Mouse (Mus musculus) lung, postnatal 0 days (tissue): ENCODE data around the gene Osbpl9.

ENCODE experiments used
- CTCF ChIP-seq: IDR thresholded peaks from 2 replicates; pipeline ENCODE4 v1.5.1; 2016; ENCODE audit warnings: antibody characterized with exemption, mild to moderate bottlenecking
- EP300 ChIP-seq: IDR thresholded peaks from 2 replicates; pipeline ENCODE4 v1.6.1; 2016; ENCODE audit warnings: antibody characterized with exemption, mild to moderate bottlenecking, control low read depth

DNA sequence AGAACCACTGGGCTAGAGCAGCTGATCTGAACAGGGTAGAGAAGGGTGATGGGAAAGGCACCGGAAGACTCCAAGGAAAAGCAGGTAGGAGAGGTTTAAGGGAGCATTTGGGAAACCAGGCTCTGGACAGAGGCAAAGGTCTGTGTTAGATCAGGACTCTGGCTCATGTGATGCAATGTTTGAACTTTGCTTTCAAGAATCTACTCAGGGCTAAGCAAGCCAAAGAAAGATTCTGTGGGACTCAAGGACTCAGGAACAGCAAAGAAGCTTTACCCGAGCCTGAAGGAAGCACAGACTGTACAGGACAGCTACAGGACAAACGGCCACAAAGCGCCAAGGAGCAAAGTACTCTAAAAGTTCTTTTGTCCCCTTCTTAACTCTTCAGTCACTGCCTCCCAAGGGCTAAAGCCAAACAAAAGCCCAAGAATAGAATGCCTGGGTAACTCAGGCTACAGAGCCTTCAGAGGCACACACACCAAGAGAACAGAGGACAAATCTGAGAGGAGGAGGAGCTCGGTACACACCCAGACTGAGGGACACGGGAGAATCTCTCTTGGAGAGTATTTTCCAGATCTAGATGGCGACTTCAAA, 89.1 kb downstream of the Osbpl9 start:
- TF ChIP-seq CTCF = no peak
- no peak for TF ChIP-seq EP300
